ENCODE assay signal across 24 mouse cellular contexts in the genomic region with DNA sequence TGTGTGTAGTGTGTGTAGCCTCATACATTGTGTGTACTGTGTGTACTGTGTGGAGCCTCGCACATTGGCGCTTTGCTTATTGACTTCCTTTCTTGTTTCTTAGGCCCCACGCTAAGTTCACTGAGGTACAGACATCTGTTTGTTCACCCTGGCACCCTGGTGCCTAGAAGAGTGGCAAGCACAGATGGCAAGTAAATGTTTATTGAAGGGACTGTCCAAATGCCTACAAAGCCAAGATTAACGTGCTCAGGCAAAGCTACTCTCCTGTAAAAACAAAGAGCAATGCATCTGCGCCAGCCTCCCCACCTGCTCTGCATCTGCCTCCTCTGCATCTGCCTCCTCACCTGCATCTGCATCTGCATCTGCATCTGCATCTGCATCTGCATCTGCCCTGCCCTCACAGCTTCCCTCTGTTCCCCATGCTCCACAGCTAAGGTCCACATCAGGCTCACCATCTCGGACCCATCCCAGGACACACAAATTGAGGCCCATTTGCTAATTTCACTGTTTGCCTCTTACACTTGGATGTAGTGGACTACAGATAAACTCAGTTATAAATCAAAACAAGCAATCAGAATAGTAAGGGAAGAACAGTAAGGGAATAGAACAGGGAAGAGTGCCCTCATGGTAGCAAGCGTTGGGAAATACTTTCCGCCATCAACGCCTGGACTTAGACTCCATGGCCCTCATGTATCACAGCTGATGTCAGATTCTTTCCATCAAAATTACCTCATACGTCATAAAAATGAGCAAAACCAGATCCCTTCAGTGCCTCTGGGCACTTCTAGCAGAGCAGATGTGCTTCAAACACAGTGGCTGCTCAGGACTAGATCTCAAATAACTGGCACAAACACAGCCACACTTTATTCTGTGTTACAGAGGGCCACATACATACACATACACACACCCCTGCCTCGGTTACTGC.
DNase-seq lines count a peak whose midpoint lies in the region; ATAC-seq and TF ChIP-seq lines count a peak whose summit lies in the region.
"Had no signal": no experiment of that assay in that cellular context is flagged by ENCODE, and none has a peak within 500 bp of the region (broad histone marks: within the 10 kb centered on the region; RNA-seq: fewer than 3 reads in every experiment).

No protein-coding gene starts in this region.

- H3K27ac ChIP-seq in cerebellum, adult 2 months (ENCODE audit: insufficient read depth, low read length): peak overlapping the region; percentile 73
- H3K27ac ChIP-seq in lung, embryonic 16.5 days (ENCODE audit: low read length): no peak overlapping the region
- H3K27ac ChIP-seq in midbrain, postnatal 0 days (ENCODE audit: low read depth, low read length): no peak overlapping the region
- H3K27ac ChIP-seq in forebrain, embryonic 14.5 days (ENCODE audit: low read depth, low read length): no peak overlapping the region
- H3K27ac ChIP-seq: embryonic facial prominence, embryonic 15.5 days; forebrain, embryonic 15.5 days; kidney, embryonic 15.5 days; liver, embryonic 12.5 days; midbrain, embryonic 12.5 days; neural tube, embryonic 13.5 days had no signal

- peak; percentile 45 for ATAC-seq in lung, embryonic 16.5 days (ENCODE audit: low read depth)
- ATAC-seq in midbrain, postnatal 0 days (ENCODE audit: low FRiP score): no peak
- no peak for ATAC-seq in forebrain, embryonic 14.5 days
- ATAC-seq: activated CD4-positive, CD25-positive, alpha-beta regulatory T cell, adult 4 months; forebrain, embryonic 15.5 days; hindbrain, embryonic 16.5 days; liver, embryonic 12.5 days had no signal

- no peak overlapping the region for H3K9ac ChIP-seq in lung, embryonic 16.5 days (ENCODE audit: low read length)
- no peak overlapping the region for H3K9ac ChIP-seq in midbrain, postnatal 0 days (replicated peaks; ENCODE audit: low read length, poor library complexity, severe bottlenecking)
- no peak overlapping the region for H3K9ac ChIP-seq in forebrain, embryonic 14.5 days (ENCODE audit: low read length)
- H3K9ac ChIP-seq: embryonic facial prominence, embryonic 15.5 days; forebrain, embryonic 15.5 days; kidney, embryonic 15.5 days; liver, embryonic 12.5 days; midbrain, embryonic 12.5 days; neural tube, embryonic 13.5 days had no signal

- no peak for TF ChIP-seq CTCF in cerebellum, adult 2 months (IDR thresholded peaks at IDR 0.05; ENCODE audit: borderline replicate concordance, insufficient read depth, low read depth, low read length)
- no peak for TF ChIP-seq CTCF in C2C12 (IDR thresholded peaks at IDR 0.05; ENCODE audit: control insufficient read depth, insufficient read depth, insufficient read length)
- TF ChIP-seq CTCF in midbrain, postnatal 0 days (IDR thresholded peaks at IDR 0.05): no peak

- peak; percentile 44 to 67 for DNase-seq in cerebellum, adult 2 months
- no peak for DNase-seq in cerebellum, postnatal 4 days (ENCODE audit: low spot score in 2 of 2)
- DNase-seq in lung, adult 18-20 months: no peak
- peak; percentile 60 for DNase-seq in cerebellum, adult 9-11 months
- DNase-seq in midbrain, postnatal 0 days (ENCODE audit: low spot score): no peak
- no peak for DNase-seq in forebrain, embryonic 14.5 days (ENCODE audit: low spot score)
- DNase-seq: adrenal gland, adult 8-10 months; B cell, adult 2 months; gastrocnemius, postnatal 14 days; heart, adult 11 months; kidney, adult 11 months; kidney, postnatal 36 days; lung, postnatal 10 days had no signal

- no peaks in the 10 kb centered on the region for H3K9me3 ChIP-seq in lung, embryonic 16.5 days (ENCODE audit: control insufficient read depth, low read length)
- no peaks in the 10 kb centered on the region for H3K9me3 ChIP-seq in midbrain, postnatal 0 days (ENCODE audit: low read length)
- H3K9me3 ChIP-seq in forebrain, embryonic 14.5 days (replicated peaks; ENCODE audit: control insufficient read depth, low read length): no peaks in the 10 kb centered on the region
- H3K9me3 ChIP-seq: embryonic facial prominence, embryonic 15.5 days; forebrain, embryonic 15.5 days; kidney, embryonic 15.5 days; liver, embryonic 12.5 days; neural tube, embryonic 13.5 days had no signal

- H3K79me2 ChIP-seq in C2C12 (ENCODE audit: control insufficient read depth, insufficient read depth): no peaks in the 10 kb centered on the region

- no peak overlapping the region for H3K4me2 ChIP-seq in lung, embryonic 16.5 days (ENCODE audit: low read depth, low read length)
- no peak overlapping the region for H3K4me2 ChIP-seq in midbrain, postnatal 0 days (ENCODE audit: low read depth, low read length, poor library complexity, severe bottlenecking)
- H3K4me2 ChIP-seq in forebrain, embryonic 14.5 days (ENCODE audit: low read length): no peak overlapping the region
- H3K4me2 ChIP-seq: embryonic facial prominence, embryonic 15.5 days; forebrain, embryonic 15.5 days; heart, embryonic 11.5 days; kidney, embryonic 15.5 days; liver, embryonic 12.5 days; midbrain, embryonic 12.5 days; neural tube, embryonic 13.5 days had no signal

- no peaks in the 10 kb centered on the region; the same call in 1 of the 2 replicates for H3K36me3 ChIP-seq in lung, embryonic 16.5 days (ENCODE audit: control insufficient read depth, insufficient read depth, low read length)
- H3K36me3 ChIP-seq in C2C12 (ENCODE audit: control insufficient read depth, insufficient read depth): peaks cover 44% of the 10 kb centered on the region
- H3K36me3 ChIP-seq in midbrain, postnatal 0 days (ENCODE audit: insufficient read depth, low read length): no peaks in the 10 kb centered on the region
- H3K36me3 ChIP-seq in forebrain, embryonic 14.5 days (ENCODE audit: control insufficient read depth, insufficient read depth, low read length): no peaks in the 10 kb centered on the region
- H3K36me3 ChIP-seq: forebrain, embryonic 15.5 days; midbrain, embryonic 12.5 days; neural tube, embryonic 13.5 days had no signal

- H3K27me3 ChIP-seq in cerebellum, adult 2 months (ENCODE audit: control insufficient read depth, insufficient read depth, low read length): no peaks in the 10 kb centered on the region
- H3K27me3 ChIP-seq in lung, embryonic 16.5 days (ENCODE audit: control insufficient read depth, insufficient read depth, low read depth, low read length): no peaks in the 10 kb centered on the region
- H3K27me3 ChIP-seq in C2C12 (ENCODE audit: control insufficient read depth, insufficient read depth, insufficient read length): no peaks in the 10 kb centered on the region
- H3K27me3 ChIP-seq in midbrain, postnatal 0 days (ENCODE audit: insufficient read depth, low read length): no peaks in the 10 kb centered on the region
- H3K27me3 ChIP-seq in forebrain, embryonic 14.5 days (replicated peaks; ENCODE audit: control insufficient read depth, insufficient read depth, low read length): no peaks in the 10 kb centered on the region
- H3K27me3 ChIP-seq: embryonic facial prominence, embryonic 15.5 days; forebrain, embryonic 15.5 days; kidney, embryonic 15.5 days; liver, embryonic 12.5 days; midbrain, embryonic 12.5 days; neural tube, embryonic 13.5 days had no signal

- H3K79me3 ChIP-seq in C2C12 (ENCODE audit: low read depth): peaks cover 3% of the 10 kb centered on the region

- no peak for TF ChIP-seq POLR2A in cerebellum, adult 2 months (IDR thresholded peaks at IDR 0.05; ENCODE audit: borderline replicate concordance, insufficient read depth, low read length)

- no peak overlapping the region for H3ac ChIP-seq in C2C12 (ENCODE audit: control insufficient read depth, insufficient read length, low read depth)

- H3K4me3 ChIP-seq in cerebellum, adult 2 months (replicated peaks; ENCODE audit: insufficient read depth, low read depth, low read length): no peak overlapping the region
- H3K4me3 ChIP-seq in lung, embryonic 16.5 days (ENCODE audit: low read length): no peak overlapping the region
- H3K4me3 ChIP-seq in C2C12 (ENCODE audit: insufficient read depth, poor library complexity, severe bottlenecking): no peak overlapping the region
- H3K4me3 ChIP-seq in midbrain, postnatal 0 days (ENCODE audit: low read depth, low read length): no peak overlapping the region
- no peak overlapping the region for H3K4me3 ChIP-seq in forebrain, embryonic 14.5 days (ENCODE audit: low read depth, low read length)
- H3K4me3 ChIP-seq: embryonic facial prominence, embryonic 15.5 days; forebrain, embryonic 15.5 days; kidney, embryonic 15.5 days; liver, embryonic 12.5 days; midbrain, embryonic 12.5 days; neural tube, embryonic 13.5 days had no signal

- peaks cover 40% of the 10 kb centered on the region for H3K4me1 ChIP-seq in cerebellum, adult 2 months (ENCODE audit: control insufficient read depth, insufficient read depth, low read length)
- H3K4me1 ChIP-seq in lung, embryonic 16.5 days (replicated peaks; ENCODE audit: control insufficient read depth, insufficient read depth, low read length): peaks cover 7% of the 10 kb centered on the region; the same call in 1 of the 2 replicates
- H3K4me1 ChIP-seq in midbrain, postnatal 0 days (ENCODE audit: insufficient read depth, low read length): no peaks in the 10 kb centered on the region
- H3K4me1 ChIP-seq in forebrain, embryonic 14.5 days (ENCODE audit: control insufficient read depth, insufficient read depth, low read length): no peaks in the 10 kb centered on the region
- H3K4me1 ChIP-seq: embryonic facial prominence, embryonic 15.5 days; forebrain, embryonic 15.5 days; liver, embryonic 12.5 days; midbrain, embryonic 12.5 days; neural tube, embryonic 13.5 days had no signal

- WGBS in cerebellum, adult 2 months: 51% methylated on average over 11 of the region's 11 CpGs
- WGBS in lung, embryonic 16.5 days: 77% methylated on average over 11 of the region's 11 CpGs
- 90% methylated on average over 11 of the region's 11 CpGs for WGBS in midbrain, postnatal 0 days
- WGBS in forebrain, embryonic 14.5 days: 86% methylated on average over 11 of the region's 11 CpGs

TF ChIP-seq in C2C12, 6 proteins besides CTCF, POLR2A, EP300 and RAD21:
- TF ChIP-seq MYOG (IDR thresholded peaks at IDR 0.05; ENCODE audit: control insufficient read depth, extremely low read depth, insufficient read length): no peak
- TF ChIP-seq MAX (IDR thresholded peaks at IDR 0.05): no peak
- no peak for TF ChIP-seq USF1 (IDR thresholded peaks at IDR 0.05; ENCODE audit: low read depth)
- peak; percentile 38 for TF ChIP-seq MYOD1 (IDR thresholded peaks at IDR 0.05; ENCODE audit: control insufficient read depth, insufficient read length, low read depth)
- no peak for TF ChIP-seq FOSL1 (IDR thresholded peaks at IDR 0.05; ENCODE audit: insufficient read depth, low read length, poor library complexity, severe bottlenecking)
- no peak for TF ChIP-seq CEBPB (IDR thresholded peaks at IDR 0.05; ENCODE audit: low read depth)

Comparison
In these comparisons a context has a peak if more than half of its experiments do, and no peak if none do; other contexts are left out.
1. DNase-seq: peak in cerebellum, adult 2 months (2 of 2) and cerebellum, adult 9-11 months (single experiment); none in cerebellum, postnatal 4 days (0 of 2), lung, adult 18-20 months (0 of 2), midbrain, postnatal 0 days (single experiment) and forebrain, embryonic 14.5 days (single experiment).